Mouse (Mus musculus) liver, postnatal 0 days (tissue): ENCODE data around the gene Patz1.

Experiments
- CTCF ChIP-seq: sonication (generic); IDR thresholded peaks from 2 replicates; pipeline ENCODE4 v1.5.1; 2016; ENCODE audit warnings: antibody characterized with exemption, low read depth
- EP300 ChIP-seq: IDR thresholded peaks from 2 replicates; pipeline ENCODE4 v1.6.1; 2016; ENCODE audit warnings: antibody characterized with exemption, low read depth, mild to moderate bottlenecking

DNA sequence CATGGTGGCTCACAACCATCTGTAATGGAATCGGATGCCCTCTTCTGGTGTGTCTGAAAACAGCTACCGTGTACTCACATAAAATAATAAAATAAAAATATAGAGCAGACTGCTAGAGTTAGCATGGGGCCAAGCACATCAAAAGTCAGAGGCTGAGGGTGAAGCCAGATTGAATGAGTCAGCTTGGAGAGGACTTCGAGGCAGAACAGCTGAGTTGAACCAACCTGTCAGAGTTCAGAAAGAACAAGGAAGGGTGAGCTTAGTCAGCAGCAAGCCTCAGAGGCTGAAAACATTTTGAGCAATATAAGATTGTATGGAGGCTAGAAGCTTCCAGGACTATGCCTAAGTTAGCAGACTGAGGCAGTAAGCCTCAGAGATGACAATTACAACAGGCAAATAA is 29.6 kb downstream of the Patz1 start:
- TF ChIP-seq CTCF = no peak
- no peak for TF ChIP-seq EP300
